Mouse (Mus musculus) cerebellum, adult 2 months (tissue): ENCODE results near the gene Gpr4.

Experiments used
- CTCF ChIP-seq: fragments of 200-500 bp; IDR thresholded peaks from 2 replicates; pipeline ENCODE4 v1.5.1; 2011; ENCODE audit warnings: low read depth, mild to moderate bottlenecking, control low read depth, low read length, moderate library complexity, borderline replicate concordance; ENCODE audit not compliant: insufficient read depth
- POLR2A ChIP-seq: fragments of 200-500 bp; IDR thresholded peaks from 2 replicates; pipeline ENCODE4 v1.6.1; 2011; ENCODE audit warnings: low read length, control low read depth, borderline replicate concordance; ENCODE audit not compliant: insufficient read depth

DNA sequence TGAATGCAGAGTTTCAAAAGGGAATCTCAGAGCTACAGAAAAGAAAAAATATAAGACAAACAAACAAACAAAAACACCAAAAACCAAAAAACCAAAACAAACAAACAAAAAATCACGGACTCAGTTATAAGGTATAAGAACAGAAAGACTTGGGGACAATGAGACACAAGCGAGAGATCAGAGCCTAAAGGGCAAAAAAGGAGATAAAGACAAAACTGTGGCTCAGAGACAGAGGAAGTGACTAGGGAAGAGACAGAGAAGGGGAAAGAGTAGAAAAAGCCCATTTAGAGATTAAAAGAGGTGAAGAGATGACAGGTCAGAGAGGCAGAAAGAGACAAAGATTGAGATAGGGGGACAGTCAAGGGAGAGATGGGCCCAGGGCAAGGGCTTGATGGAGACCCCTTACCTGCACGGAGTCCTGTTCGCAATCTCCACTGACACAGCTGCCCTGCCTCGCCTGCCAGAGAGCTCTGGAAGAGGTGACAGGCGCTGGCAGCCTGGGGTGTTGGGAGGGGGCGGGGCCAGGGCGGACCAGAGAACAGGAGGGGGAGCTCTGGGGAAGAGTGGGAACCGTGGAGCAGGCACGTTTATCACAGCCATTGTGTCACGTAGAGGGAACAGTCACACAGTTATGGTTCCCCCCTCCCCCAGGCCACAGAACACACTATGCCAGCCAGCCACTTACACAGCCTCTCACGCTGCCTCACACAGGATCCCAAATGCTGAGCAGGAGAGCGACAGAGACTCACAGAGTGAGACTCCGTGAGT, 46.5 kb upstream of the Gpr4 start, which contains the start of gene Gipr:
- TF ChIP-seq POLR2A (no peak), CTCF (no peak)
